Mouse (Mus musculus) activated CD4-positive, CD25-positive, alpha-beta regulatory T cell, adult 4 months (primary cell): ENCODE measurements around the gene Asic2. TPM values are rescaled to one million over a fixed set of nuclear protein-coding genes. Genes with fewer than 3 reads are reported as not detected.

Source experiments
- ATAC-seq: one replicate; pipeline ENCODE4 v1.8.0; 2017
- polyA plus RNA-seq, 2 experiments: library from polyadenylated mRNA; unstranded; fragments of 100-300 nt; shearing (Covaris generic); gene quantifications; one replicate each; pipeline ENCODE4 v1.2.1; 2017

Gene Asic2
- polyA plus RNA-seq, 2 experiments from 2014 or later, result not detected

DNA sequence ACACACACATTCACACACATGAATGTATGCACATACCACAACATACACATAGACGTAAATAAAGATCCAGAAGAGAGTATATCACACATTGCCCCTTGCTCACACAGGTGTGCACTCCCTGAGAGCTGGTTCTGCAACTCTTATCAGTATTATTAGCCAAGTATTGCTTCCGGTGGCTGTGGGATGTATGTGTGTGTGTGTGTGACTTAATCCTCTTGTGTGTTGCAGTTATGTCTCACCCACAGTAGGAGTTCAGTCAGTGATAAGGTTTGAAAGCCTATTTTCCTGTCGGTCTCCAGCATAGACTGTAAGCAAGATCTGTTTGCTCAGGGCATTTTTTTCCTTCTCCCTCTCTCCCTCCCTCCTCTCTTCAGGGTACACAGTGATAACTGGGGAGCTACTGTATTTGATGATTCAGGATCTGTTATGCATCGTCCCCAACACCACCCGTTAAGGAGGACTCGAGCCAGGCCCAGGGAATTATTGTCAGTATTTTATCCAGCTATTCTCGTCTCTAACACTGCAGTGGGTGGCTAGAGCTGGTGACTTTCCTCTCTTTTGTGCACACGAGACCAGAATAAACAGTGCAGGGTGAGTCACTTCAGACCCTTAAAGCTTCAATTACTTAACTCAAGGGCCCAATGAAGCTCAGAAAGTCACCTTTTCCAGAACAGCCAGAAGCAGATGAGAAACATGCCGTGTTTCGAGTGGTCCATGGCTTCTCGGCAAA lies 888.0 kb downstream of the Asic2 start:
- ATAC-seq, result no peak

DNA sequence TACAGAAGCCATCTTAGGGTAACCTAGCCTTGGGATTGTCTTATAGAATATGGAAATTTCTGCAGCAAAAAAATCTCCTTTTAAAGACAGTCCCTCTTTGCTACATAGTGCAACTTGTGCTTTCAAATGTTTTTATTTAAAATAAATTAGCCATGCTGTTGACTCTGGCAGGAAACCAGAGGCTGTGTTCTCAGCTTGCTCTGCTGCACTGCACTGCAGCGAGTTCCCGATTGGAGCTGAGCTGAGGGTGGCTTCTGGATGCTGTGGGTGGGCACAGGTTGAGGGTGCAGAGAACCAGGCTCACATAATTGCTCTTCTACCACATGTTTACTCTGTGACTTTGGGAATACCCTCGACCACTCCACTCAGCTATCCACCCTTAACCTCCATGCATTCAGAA lies 889.0 kb downstream of the Asic2 start:
- no peak for ATAC-seq

DNA sequence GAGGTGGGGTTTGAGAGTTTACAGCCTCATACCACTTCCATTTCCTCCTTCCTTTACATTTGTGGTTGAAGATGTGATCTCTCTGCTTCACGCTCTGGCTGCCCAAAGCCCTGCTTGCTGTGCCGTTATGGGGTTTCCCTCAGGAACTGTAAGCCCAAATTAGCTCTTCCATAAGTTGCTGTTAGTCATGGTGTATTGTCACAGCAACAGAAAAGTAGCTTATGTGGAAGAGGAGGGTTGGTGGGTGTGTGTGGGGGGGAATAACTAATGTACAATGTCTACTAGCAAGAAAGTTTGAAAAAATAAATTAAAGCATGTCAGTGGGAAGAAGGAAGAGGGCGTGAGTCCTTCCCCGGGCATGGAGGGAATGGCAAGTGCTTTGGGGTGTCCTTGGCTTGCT lies 896.4 kb downstream of the Asic2 start:
- ATAC-seq, result no peak

DNA sequence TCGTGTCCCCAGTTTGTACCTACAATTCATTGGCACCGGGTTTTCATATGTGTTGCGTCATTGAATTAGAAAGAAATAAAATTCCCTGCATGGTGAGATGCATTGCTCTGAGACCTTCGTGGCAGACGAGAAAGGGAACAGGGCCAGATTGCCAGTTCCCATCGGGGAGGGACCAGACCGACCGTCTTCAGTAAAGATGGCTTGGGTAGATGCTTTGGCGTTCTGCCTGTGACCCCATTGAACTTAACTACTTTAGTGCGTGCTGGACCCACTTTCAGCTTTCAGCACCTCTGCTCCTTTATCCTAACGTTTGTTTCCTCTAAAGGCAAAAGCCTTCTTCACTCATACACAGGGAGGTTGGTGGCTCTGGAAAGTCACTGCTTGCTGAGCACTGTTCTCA lies 902.9 kb downstream of the Asic2 start:
- ATAC-seq, result no peak

DNA sequence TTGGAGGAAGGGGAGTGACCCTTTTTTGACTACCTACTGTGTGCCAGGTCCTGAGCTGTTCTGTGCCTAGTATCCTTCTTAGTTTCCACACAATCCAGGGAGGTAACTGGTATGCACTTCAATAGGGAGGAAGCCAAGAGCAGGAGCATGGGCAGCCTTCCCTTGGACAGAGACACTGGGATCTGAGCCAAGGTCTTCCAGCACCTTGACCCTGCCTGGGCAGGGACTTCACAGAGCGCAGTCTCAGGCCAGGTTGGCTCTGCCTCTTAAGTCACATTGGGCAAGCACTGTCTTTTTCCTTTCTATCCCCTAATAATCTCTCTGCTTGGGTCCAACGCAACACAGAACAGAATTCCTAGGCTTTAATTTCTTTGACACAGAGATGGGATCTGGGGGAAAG lies 904.3 kb downstream of the Asic2 start:
- ATAC-seq, result no peak

DNA sequence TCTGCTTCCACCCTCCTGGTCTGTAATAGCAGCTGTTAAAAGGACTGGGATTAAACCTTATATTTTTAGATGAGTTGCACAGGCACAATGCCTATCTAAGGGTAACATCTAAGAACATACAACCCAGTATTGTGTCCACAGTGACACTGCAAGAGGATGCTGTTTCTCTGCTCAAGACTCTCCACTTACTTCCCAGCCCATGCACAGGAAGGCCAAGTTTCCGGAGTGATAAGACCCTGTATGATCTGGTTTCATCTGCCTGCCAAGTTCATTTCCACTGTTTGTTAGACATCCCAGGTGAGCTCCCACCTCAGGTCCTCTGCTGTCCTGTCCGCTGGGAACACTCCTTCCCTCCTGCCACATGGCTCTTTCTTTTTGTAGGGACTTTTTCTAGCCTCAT lies 908.2 kb downstream of the Asic2 start:
- no peak for ATAC-seq

DNA sequence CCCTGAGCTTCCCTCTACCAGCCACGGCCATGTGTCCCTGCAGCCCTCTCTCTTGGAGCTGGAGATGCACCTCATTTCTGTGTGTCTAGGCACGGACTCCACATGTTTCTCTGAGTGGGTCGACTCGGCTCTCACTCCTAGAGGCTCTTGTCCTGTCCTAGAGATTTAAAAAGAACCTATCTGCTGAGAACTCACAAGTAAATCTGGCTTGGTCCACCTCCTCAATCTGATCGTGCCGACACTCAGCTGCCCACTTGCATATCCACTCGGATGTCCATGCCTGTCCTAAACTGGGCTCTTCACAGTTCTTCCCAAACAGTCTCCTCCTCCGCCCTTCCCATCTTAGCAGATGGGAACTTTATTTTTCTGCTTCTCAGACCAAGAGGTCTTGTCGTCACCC lies 908.7 kb downstream of the Asic2 start:
- ATAC-seq, result no peak

DNA sequence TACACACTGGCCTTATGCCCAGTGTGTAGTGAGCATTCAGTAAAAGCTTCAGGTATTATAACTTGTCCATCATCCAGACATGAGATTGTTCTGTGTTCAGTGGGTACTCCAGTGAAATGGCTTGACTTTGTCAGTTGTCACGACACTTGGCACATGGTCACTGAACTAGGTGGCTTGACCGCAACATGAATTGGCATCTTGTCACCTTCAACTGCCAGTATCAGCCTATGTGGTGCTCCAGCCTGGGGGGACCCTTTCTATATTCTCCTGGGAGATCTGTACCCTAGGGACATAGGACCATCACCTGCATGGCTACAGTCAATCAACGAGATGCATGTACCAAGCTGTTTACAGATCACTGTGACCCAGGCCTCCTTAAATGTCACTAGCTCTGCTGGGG lies 910.8 kb downstream of the Asic2 start:
- no peak for ATAC-seq

DNA sequence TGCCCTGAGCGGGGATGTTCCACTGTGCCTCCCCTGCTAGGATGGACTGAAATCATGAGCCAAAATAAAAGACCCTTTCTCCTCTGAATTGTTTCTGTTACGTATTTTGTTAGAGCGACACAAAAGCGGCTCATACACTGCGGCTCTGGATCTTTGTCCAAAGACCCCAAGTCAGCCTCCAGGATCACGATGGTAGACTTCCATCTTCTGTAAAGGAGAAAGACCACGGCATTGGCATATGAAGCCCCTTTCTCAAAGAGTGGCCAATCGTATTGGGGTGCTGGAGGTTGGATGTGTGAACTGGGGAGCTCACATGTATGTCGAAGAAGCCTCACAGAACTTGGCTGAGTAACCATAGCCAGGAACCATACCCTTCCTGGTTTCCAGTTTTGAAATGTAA lies 911.5 kb downstream of the Asic2 start:
- ATAC-seq, result no peak

DNA sequence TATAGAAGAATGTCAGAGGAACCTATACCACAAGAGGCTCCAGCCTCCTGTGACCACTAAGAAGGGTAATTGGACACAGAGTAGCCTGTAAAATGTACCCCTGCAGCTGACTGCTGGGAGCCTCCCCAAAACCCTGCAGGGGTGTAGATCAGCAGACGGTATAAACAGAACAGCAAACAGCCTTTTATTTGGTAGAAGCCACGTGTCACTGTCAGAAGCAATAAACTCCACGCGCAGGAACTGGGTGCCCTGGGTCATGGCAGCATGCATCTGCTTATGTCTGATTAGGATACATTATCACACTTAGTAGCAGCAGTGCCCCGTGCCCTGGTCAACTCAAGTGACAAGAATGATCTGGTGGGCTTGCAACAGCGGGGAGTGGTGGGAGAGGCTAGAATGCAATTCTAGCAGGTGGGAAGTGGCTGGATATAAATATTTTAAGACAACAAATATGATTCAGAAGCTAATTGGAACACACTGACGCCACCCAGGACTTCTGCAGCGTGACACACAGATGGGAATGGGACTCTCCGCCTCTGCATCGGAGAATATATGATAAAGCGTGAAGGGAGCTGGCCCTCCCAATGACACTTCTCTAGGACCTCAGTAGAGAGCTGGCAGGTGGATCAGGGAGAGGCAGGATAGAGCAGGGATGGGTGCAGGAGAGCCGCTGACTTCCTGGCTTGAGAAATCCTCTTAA lies 912.7 kb downstream of the Asic2 start:
- ATAC-seq, result no peak

DNA sequence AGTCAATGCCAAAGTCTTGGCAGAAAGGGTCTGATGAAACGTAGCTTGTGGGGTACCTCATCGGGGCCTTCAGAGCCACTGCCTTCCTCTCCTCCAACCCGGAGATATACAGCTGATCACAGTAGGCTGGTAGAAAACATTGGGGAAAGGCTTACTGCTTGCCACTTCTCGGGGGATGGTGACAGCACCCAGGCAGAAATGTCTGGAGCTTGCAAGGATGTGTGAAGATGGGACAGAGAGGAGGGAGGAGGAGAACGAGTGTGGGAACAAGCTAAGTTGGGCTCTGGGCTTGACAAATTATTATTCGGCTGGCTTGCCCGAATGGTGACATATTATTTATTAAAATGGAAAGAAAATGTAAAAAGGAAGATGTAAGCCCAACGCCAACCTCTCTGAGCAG lies 914.4 kb downstream of the Asic2 start:
- no peak for ATAC-seq

DNA sequence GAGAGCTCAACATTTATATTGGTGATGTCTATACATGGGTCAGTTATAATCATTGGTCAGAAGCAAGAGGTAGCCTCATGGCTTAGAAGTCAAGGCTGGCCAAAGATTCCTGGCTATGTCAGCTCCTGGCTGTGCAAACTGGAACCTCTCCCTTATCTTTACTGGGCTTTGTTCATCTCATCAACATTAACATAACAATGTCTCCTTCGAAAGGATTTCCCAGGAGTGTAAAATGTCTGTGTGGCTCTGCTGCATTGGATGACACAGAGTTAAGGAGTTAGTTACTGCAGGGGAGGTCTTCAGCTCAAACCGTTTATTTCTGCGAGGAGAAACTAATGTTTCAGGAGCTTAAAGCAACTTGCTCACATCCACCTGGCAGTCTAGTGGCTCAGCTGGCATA lies 926.6 kb downstream of the Asic2 start:
- ATAC-seq, result no peak

DNA sequence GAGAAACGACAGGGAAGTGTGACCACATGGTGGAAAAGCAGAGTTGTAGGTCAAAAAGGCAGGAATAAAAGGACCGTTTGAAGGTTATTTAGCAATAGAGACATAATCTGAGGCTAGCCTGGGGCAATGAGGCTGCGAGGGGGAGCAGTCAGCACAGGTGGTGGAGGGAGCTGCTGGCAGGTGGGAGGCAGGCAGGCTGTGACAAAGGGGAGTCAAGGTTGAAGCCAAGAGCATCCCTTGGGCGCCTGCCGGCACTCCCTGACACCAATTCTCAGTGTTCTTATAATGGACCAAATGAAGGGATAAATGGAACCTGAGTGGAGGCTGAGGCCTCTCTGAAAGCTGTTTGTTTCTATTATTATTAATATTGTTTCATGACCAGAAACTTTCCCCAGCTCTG lies 928.3 kb downstream of the Asic2 start:
- ATAC-seq, result no peak

DNA sequence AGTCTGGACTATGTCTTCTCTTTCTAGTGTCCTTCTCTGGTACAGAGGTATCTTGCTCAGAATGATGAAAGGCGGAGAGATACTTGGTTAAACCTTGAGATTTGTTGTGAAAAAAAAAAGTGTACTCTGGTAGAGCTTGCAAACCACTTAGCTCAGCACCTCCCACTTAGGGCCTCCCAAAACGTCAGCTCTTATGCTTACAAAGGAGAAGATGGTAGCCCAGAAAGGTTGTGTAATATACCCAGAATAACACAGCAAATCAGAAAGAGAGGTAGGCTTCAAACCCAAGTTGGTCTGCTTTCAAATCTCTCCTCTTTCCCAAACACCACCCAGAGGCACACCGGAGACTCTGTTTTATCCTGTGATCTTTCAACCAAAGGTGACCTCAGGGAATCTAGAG lies 936.1 kb downstream of the Asic2 start:
- ATAC-seq, result no peak

DNA sequence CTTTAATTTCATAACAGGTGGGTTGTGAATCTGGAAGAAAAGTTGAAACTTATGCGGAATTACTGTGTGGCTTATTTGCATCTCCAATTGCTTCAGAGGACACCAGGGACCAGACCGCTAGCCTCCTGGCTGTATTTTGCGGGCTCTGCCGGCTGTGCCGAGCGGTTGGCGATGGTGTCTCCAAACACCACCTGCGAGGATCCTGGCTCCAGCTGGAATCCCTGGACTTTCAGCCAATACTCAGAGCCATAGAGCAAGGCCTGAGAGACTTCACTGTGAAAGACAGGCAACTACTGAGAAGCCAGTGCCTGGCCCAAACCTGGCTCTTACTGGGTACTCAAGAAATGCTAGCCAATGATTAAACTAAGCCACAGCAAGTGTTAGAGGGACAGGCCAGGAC lies 953.5 kb downstream of the Asic2 start:
- ATAC-seq, result no peak

DNA sequence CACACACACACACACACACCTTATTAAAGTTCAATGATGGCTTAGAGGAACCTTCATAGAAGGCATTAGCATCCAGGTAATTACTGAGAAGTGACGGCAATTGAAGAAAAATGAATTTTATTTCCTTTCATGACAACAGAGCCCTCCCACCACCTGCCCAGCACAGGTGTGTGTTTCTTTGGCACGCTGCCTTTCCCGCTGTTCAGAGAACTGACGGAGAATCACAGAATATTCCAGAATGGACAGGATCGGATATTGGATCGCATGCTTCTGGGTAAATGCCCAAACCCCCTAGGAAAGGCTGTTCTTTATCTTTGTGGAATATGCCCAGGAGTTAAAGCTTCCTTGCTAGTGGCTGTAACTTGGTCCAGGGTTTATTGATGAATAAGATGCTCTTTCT lies 954.8 kb downstream of the Asic2 start:
- ATAC-seq, result no peak

DNA sequence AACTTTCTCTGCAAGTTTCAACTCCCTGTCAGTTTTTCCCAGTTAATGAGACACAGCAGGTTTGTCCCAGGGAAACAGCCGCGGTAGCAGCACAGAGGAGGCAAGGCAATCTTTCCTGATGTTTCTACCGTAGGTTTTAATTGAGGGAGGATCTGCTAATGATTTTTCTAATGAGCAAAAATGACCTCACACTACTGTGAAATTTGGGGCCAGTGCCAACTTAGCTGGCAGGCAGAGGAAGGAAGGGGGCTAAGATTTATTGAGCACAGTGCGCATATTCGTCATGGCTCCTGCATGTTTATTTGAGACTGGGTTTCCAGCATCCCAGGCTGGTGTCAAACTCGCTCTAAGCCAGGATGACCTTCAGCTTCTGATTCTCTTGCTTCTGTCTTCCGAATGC lies 957.5 kb downstream of the Asic2 start:
- ATAC-seq, result no peak

DNA sequence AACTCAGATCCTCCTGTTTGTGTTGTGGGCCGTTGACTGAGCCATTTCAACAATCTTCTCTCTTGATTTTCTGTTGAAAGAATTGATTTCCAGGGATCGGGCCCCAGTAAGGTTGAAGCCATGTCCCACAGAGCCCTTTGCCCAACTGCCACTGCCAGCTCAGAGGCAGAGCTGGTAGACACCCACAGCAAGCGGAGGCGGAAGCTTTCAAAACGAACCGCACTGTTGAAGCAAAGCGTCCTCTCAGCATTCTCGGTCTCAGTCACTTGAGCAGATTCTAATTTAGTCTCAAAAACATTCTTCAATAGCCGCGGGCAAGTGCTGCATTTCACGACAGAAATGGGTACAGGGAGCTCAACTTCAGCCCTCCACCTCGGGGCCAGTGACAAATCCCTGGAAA lies 958.9 kb downstream of the Asic2 start:
- ATAC-seq, result no peak

DNA sequence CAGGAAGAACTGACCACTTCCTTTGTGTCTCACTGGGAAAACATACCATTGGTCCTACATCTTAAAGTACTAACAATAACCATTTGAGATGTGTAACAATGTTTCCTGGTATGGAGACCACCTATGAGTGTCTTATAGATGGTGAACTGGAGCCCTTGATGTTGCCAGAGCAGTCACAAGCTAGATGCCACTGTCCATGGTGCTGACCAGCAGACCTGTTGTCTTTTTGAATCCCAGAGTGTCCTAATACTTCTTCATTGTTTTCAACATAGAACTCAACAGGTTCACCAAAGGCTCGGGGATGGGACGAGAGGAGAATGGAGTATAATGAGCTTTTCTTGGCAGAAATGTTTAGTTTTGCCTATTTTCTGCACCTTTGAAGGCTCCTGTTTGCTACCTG lies 962.4 kb downstream of the Asic2 start:
- ATAC-seq, result no peak

DNA sequence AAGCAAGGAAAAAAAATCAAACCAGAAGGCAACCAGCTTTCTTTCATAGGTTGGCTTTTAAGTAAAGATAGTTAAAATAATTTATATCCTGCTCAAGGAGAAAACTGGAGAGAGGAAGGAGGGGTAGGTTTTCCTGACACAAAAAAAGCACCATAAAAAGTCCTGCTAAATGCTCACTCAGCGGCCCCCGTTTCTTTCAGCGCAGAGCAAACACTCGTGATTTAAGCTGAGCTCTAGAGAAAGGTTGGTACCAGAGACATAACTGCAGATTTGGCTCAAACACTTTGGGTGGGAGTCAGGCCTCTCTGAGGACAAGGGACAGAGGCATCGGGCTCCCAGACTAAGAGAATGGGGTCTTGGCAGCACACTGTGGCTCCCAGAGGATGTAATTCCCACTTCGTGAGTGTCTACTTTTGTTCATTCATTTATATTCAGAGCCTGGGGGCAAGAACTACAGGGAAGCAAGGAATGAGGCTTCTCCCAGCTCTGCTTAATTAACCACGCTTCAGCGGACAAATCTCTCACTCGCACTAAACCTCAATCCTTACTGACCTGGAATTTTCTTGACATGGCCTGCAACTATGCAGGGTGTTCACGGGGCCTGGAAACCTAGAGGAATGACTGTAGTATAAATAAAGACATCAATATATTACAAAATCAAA lies 965.4 kb downstream of the Asic2 start:
- ATAC-seq, result no peak

DNA sequence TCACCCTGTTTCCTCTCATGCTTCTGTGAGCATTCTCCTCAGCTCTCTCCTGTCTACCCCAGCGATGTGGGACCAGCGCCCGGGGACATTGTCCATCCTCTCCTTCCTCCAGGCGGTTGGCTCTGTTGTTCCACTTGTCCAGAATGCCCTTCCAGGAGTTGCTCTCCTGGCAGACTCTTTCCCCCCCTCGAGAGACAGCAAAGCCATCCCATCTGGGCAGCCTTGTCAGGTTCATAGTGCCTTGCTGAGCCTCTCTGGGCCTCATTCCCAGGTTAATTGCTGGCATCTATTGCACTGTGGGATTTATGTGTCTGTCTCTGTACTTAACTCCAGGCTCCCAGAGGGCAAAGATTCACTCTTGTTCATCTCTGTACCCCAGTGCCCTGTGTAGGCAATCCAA lies 972.6 kb downstream of the Asic2 start:
- ATAC-seq, result no peak

DNA sequence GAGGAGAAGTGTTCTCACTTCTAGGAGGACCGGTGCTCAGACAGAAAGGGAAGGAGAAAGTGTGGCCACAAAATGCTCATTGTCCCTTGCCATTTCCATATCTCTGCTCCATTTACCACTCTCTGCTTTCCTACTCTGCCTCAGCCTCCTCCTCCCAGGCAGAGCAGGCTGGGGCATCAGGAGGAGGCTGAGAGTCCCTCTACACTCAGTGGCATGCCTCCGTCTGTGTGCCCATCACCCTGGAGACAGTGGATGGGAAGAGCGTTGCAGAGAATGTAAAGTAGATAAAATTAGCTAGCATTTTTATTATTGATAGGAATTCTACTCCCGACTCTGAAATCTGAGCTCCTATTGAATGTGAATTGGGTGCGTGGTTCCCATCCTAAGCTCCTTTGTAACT lies 984.7 kb downstream of the Asic2 start:
- ATAC-seq, result no peak

DNA sequence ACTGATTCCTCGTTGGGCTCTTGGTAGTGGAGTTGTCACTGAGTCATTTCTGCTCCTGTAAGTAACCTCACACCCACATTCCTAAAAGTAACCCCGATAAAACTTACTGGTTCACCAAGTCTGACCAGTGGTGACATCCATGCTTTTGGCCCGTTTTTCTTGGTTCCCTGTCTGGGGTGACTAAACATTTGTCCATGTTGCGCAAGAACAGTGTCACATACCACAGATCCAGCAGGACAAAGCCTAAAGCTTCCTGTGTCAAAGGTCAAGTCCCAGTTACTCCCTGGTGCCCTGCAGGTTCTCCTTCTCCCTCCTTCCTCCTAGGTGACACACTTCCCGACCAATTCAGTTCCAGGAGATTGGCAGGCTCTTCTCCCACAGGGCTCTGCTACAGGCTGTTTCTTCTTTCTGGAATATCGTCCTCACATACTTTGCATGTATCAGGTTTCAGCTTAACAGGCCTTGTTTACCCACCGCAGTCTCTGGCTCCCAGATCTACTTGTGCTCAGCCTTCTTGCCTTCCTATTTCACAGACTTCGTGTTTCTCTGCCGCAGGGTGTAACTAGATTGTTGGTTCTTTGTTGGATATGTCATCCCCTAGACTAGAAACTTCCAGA lies 991.9 kb downstream of the Asic2 start:
- ATAC-seq, result no peak

DNA sequence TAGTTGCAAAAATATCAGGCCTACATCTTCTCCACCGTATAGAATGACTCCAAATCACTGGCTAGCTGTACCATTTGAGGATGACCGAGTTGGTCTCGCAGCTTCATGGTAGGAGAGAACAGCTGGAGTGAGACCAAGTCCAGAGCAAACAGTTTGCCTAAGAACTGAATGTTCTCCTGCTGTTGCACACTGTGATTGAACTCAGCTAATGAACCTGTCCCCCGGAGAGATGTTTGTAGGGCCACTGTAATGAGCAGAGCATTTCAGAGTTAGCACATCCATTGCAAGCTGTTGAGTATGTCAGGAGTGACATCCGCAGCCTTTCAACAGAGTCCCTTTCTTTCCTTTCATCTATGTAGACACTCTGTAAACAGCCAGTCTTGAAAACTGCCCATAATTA lies 993.6 kb downstream of the Asic2 start:
- ATAC-seq, result no peak
